Mouse (Mus musculus) E14TG2a.4 (cell line): ENCODE measurements around the gene Pex19.

Source experiments
- H3K27me3 ChIP-seq: 2 replicates; pipeline ENCODE4 v1.6.1; 2014; ENCODE audit warnings: low read length, control low read depth; ENCODE audit not compliant: insufficient read depth
- H3K36me3 ChIP-seq: 2 replicates; pipeline ENCODE4 v1.6.1; 2014; ENCODE audit warnings: low read length, control low read depth; ENCODE audit not compliant: insufficient read depth
- H3K4me1 ChIP-seq: replicated peaks from 2 replicates; pipeline ENCODE4 v1.6.1; 2014; ENCODE audit warnings: low read depth, low read length, control low read depth
- H3K4me3 ChIP-seq: replicated peaks from 2 replicates; pipeline ENCODE4 v1.5.1; 2014; ENCODE audit warnings: mild to moderate bottlenecking, low read length
- H3K9me3 ChIP-seq: 2 replicates; pipeline ENCODE4 v1.6.1; 2014; ENCODE audit warnings: low read length, control low read depth
- CTCF ChIP-seq: conservative IDR thresholded peaks from 2 replicates; pipeline ENCODE4 v1.5.1; 2014; ENCODE audit warnings: low read length
- NANOG ChIP-seq: IDR thresholded peaks from 2 replicates; pipeline ENCODE4 v1.6.1; 2014; ENCODE audit warnings: borderline replicate concordance, low read length, mixed read lengths
- POU5F1 ChIP-seq: IDR thresholded peaks from 2 replicates; pipeline ENCODE4 v1.6.1; 2014; ENCODE audit warnings: low read length, borderline replicate concordance

Gene Pex19

DNA sequence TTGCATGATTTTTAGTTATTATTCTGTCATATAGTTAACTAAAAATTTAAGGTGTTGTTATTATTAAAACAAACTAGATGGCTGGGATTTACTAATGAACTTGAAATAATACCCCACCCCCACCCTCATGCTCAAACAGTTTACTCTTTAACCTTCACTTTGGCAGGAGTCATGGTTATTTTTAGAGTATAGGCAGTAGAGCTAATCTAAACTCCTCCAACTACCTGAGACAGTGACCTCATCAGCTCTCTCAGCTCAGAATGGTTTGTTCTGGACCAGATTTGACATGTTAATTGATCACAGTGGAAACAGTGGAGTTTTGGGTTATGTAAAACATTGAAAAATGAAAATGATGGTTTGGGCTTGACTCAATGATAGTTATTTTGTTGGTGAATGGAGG, 34.0 kb downstream of the Pex19 start:
- H3K9me3 ChIP-seq = no peaks in the 10 kb centered on the region
- H3K27me3 ChIP-seq = no peaks in the 10 kb centered on the region
- TF ChIP-seq POU5F1 = no peak
- TF ChIP-seq NANOG = no peak
- TF ChIP-seq CTCF = no peak
- no peaks in the 10 kb centered on the region; the same call in 1 of the 2 replicates for H3K4me1 ChIP-seq
- no peak overlapping the region for H3K4me3 ChIP-seq
- peaks cover 32% of the 10 kb centered on the region for H3K36me3 ChIP-seq

DNA sequence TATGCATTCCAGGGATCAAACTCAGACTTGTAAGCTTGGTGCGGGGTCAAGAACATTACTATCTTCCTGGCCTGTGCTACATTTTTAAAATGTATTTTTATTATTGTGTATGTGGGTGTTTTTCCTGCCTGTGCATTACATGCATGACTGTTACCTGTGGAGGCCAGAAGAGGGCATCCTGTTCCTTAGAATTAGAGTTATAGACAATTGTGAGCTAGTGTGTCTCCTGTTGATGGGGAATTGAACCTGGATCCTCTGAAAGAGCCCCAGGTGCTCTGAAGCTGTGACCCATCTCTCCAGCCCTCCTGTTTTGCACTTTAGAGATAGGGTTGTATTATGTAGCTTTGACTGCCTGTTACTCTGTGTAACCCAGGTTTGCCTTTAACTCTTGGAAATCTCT, 35.5 kb downstream of the Pex19 start:
- Histone ChIP-seq H3K4me3 (no peak overlapping the region), H3K4me1 (no peaks in the 10 kb centered on the region), H3K36me3 (peaks cover 40% of the 10 kb centered on the region), H3K9me3 (no peaks in the 10 kb centered on the region), H3K27me3 (no peaks in the 10 kb centered on the region)
- TF ChIP-seq CTCF (peak; percentile 31; the same call in 1 of the 2 replicates), NANOG (no peak)

DNA sequence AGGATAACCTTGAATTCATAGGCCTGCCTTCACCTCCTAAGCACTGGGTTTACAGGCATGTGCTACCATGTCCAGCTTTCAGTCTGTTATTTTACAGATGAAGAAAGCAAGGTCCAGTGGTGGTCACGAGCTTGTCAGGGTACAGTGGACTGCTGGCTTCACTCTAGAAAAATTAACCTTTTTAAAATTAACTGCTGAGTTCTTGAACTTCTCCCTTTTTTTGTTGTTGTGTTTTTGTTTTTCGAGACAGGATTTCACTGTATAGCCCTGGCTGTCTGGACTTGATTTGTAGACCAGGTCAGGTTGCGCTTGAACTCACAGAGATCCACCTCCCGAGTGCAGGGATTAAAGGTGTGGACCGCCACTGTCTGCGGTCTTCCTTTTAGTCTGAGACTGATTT, 36.4 kb downstream of the Pex19 start:
- H3K36me3 ChIP-seq = peaks cover 49% of the 10 kb centered on the region
- no peaks in the 10 kb centered on the region for H3K9me3 ChIP-seq
- H3K4me1 ChIP-seq = no peaks in the 10 kb centered on the region
- TF ChIP-seq CTCF (no peak), NANOG (no peak), POU5F1 (no peak)
- H3K27me3 ChIP-seq = no peaks in the 10 kb centered on the region
- no peak overlapping the region for H3K4me3 ChIP-seq

DNA sequence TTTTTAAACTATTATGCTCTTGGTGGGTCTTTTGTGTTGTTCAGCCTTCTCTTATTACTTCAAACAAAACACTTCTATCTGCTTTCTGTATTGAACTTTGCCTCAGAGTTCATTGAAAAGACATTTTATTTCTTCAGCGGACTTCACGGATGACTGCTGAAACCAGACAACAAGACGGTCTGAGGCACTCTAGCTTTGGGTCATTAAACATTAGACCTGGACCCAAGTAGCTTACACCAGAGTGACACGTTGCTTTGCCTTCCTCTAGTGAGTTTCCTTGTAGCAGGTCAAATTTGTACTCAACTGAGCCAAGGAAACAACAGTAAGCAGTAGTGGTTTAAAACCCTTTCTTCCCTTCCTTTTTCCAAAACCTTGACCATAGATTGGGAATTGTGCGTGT, 41.4 kb downstream of the Pex19 start:
- Histone ChIP-seq H3K4me3 (no peak overlapping the region), H3K9me3 (no peaks in the 10 kb centered on the region), H3K27me3 (no peaks in the 10 kb centered on the region), H3K4me1 (peaks cover 7% of the 10 kb centered on the region; the same call in 1 of the 2 replicates), H3K36me3 (peaks cover 92% of the 10 kb centered on the region)
- TF ChIP-seq NANOG = no peak
- no peak for TF ChIP-seq CTCF
- TF ChIP-seq POU5F1 = no peak

DNA sequence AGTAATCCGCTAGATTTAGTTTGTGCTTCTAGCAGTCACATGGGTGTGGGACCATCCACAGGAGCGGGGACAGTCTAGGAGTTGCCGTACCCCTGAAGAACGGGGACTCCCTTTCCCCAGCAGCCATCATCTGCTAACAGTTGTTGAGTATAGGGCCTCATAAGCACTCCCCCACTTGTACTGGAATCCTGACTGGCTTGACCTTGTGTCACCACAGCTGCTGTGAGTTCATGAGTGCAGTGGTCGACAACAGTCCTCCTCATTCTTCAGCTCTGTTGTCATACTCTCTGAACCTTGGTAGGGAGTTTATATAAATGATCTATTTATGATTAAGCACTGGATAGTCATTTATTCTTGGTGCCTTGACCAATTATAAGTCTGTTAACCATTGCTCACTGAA, 43.3 kb downstream of the Pex19 start:
- Histone ChIP-seq H3K36me3 (peaks cover 96% of the 10 kb centered on the region), H3K4me1 (peaks cover 7% of the 10 kb centered on the region; the same call in 1 of the 2 replicates), H3K27me3 (no peaks in the 10 kb centered on the region), H3K9me3 (no peaks in the 10 kb centered on the region), H3K4me3 (no peak overlapping the region)
- TF ChIP-seq CTCF (no peak), NANOG (no peak), POU5F1 (no peak)

DNA sequence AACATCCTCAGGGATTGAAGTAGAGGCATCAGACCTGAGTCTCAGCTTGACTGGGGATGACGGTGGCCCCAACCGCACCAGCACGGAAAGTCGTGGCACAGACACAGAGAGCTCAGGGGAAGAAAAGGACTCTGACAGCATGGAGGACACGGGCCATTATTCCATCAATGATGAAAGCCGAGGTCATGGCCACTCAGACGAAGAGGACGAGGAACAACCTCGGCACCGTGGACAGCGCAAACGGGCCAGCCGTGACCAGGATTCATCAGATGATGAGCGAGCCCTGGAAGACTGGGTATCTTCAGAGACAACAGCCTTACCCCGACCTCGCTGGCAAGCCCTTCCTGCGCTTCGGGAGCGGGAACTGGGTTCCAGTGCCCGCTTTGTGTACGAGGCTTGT, 45.8 kb downstream of the Pex19 start:
- no peaks in the 10 kb centered on the region for H3K9me3 ChIP-seq
- no peak overlapping the region for H3K4me3 ChIP-seq
- TF ChIP-seq CTCF (no peak), POU5F1 (no peak), NANOG (no peak)
- peaks cover 7% of the 10 kb centered on the region; the same call in 1 of the 2 replicates for H3K4me1 ChIP-seq
- H3K27me3 ChIP-seq = no peaks in the 10 kb centered on the region
- H3K36me3 ChIP-seq = peaks cover 89% of the 10 kb centered on the region

DNA sequence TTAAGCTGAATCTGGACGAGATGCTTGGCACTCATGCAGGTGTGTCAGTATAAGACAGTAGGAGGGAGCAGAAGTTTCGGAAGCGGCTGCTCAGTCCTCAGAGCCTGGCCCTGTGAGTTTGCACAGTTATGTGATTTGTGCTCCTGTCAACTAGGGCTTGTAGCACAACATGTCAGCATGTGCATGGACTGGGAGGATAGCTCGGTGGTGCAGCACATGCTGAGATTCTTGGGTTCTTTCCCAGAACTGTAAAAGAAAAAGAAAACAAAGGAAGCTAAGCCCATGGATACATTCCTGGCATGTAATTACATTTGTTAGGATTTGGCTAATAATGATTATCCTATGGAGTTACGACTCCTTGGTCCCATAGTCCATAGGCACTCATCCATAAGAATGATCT, 46.6 kb downstream of the Pex19 start:
- Histone ChIP-seq H3K4me3 (no peak overlapping the region), H3K36me3 (peaks cover 88% of the 10 kb centered on the region), H3K4me1 (peaks cover 7% of the 10 kb centered on the region; the same call in 1 of the 2 replicates), H3K9me3 (no peaks in the 10 kb centered on the region), H3K27me3 (no peaks in the 10 kb centered on the region)
- no peak for TF ChIP-seq POU5F1

DNA sequence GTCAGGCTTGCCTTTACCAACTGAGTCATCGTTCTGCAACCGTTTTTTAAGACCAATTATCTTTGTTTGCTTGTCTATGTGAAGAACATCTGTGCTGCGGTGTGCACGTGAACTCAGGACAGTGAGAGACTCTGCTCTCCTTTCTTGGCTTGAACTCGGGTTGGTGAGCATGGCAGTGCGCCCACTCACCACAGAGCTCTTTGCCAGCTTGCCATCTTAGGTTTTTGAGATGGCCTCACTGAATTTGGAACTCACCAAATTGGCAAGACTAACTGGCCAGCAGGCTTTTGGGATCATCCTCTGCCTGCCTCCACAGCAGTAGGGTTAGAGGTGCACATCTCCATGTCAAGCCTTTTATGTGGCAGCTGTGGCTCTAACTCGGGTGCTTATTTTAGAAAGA, 51.2 kb downstream of the Pex19 start:
- H3K27me3 ChIP-seq = no peaks in the 10 kb centered on the region
- no peak overlapping the region for H3K4me3 ChIP-seq
- no peaks in the 10 kb centered on the region for H3K9me3 ChIP-seq
- TF ChIP-seq NANOG (no peak), CTCF (no peak), POU5F1 (no peak)
- H3K36me3 ChIP-seq = peaks cover 83% of the 10 kb centered on the region
- peaks cover 3% of the 10 kb centered on the region for H3K4me1 ChIP-seq

DNA sequence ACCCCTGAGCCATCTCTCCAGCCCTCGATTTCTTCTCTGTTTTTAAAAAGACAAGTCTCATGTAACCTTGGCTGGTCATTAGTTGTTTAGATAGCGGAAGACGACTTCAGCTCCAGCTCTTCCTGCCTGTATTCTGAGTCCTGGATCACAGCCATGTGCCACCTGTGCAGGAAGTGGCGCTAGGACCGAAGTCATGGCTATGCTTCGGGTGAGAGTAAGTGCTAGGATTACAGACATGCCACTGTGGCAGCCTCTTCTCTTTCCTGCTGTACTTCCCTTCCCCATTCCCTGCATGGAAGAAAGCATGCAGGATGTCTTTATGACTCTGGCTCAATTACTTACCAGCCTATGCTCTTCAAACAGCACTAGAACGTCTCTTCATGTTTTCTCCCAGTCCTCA, 52.5 kb downstream of the Pex19 start:
- Histone ChIP-seq H3K9me3 (peaks cover 2% of the 10 kb centered on the region), H3K4me3 (no peak overlapping the region), H3K36me3 (peaks cover 73% of the 10 kb centered on the region), H3K27me3 (no peaks in the 10 kb centered on the region), H3K4me1 (peaks cover 4% of the 10 kb centered on the region)
- TF ChIP-seq POU5F1 = no peak
- no peak for TF ChIP-seq CTCF
- TF ChIP-seq NANOG = no peak

DNA sequence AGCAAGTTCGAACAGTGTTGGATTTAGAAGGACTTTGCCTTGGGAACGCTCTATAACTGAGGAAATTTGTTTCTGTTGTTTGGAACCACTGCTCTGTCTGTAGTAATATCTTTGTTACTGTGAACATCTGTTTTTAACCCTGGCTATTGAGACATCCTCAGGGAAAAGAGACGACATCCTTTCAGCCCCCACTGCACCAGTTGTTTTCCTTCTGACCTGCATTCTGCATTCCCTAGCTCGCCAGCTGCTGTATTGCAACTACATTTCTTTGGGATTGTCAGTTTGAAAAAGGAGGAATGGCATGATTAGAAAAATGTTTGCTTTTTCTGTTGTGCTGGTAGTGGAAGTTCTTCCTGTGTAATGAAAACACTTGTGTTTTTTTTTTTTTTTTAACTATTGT, 54.3 kb downstream of the Pex19 start:
- TF ChIP-seq POU5F1 = no peak
- no peak for TF ChIP-seq NANOG
- no peak for TF ChIP-seq CTCF

More for the DNA sequence above, 54.3 kb downstream of the Pex19 start:
- H3K4me1 ChIP-seq = peaks cover 4% of the 10 kb centered on the region
- no peaks in the 10 kb centered on the region for H3K27me3 ChIP-seq
- H3K9me3 ChIP-seq = peaks cover 16% of the 10 kb centered on the region
- H3K4me3 ChIP-seq = no peak overlapping the region
- peaks cover 71% of the 10 kb centered on the region for H3K36me3 ChIP-seq
